Mouse (Mus musculus) adrenal gland, postnatal 25 days (tissue): Measurements from ENCODE around the gene Fam171a1. TPM values are rescaled to one million over a fixed set of nuclear protein-coding genes. Genes with fewer than 3 reads are reported as not detected.
"Not testable (repeated sequence)": the region's sequence is repeated elsewhere in the genome, so short reads cannot be mapped to it uniquely, and the experiment has no call there.

ENCODE experiments used
- DNase-seq: peaks from one replicate; pipeline ENCODE4 v3.0.0; 2021; ENCODE audit warnings: mixed read lengths
- total RNA-seq: library from RNA; stranded (reverse); gene quantifications from 2 replicates; pipeline ENCODE4 v1.2.3, GENCODE M21; 2021

Fam171a1 gene
- total RNA-seq, 1 experiment from 2014 or later: 33.6 TPM

DNA sequence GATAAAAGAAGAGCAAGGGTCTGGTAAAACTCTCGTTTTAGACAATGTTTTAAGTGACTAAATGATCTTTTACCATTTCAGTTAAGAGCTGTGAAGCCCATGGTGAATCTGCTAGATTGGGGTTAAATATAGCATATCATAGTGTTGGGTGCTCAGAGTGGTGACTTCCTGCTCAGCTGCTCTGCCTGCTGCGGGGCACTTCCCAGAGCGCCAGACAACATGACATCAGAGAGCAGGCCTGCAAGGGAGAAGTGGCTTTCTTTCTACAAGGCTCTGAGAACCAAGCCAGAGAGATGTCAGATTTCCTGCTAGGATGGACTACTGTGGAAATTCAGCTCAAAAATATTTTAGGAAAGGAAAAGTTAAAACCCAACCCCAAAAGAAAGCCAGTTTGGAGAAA lies 57.8 kb downstream of the Fam171a1 start:
- DNase-seq: no peak

DNA sequence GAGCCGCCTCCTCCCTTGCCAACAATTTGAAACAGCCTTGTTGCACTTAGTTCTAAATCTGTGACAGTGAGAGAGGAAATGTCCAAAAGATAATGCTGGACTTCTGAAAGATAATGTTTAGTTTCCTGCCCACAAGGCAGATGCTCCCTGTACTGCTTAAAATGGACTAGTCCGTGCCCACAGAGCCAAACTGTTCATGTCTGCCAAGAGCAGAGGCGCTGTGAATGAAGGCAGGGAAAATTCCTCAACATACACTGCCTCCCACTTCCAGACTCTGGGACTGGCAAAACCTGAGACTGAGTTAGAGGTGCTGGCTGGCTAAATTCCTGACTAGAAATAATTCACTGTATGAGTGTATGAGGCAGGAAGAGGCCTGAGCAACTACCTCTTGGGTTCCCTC lies 58.6 kb downstream of the Fam171a1 start:
- DNase-seq: no peak

DNA sequence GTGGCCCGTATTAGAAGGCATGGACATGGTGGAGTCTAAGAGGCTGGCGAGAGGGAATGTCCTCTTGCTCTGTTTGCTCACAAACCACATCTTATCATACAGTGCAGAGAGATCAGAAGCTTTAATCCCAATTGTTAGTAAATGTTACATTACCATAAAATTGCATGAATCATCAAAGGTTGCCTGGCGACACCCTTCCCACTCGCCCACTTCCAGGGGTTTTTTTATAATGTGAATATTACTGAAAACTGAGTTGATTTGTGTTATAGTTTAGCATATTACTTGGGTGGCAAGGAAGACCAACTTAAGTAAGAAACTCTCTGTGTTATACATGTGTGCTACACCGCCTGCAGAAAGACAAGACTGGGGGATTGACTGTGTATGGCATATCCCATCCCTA lies 60.9 kb downstream of the Fam171a1 start:
- no peak for DNase-seq

DNA sequence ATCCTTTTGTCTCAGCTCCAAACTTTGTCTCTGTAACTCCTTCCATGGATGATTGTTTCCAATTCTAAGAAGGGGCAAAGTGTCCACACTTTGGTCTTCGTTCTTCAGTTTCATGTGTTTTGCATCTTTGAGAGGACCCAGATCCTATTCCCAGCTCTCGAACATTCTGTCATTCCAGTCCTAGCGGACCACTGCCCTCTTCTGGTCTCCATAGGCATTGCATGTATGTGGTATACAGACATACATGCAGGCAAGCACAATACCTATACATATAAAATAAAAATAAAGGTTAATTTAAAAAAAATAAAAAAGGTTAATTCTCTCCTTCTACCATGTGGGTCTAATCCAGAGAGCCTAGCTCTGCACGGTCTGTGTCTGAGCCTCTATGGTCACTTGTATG lies 62.0 kb downstream of the Fam171a1 start:
- DNase-seq: not testable (repeated sequence)

DNA sequence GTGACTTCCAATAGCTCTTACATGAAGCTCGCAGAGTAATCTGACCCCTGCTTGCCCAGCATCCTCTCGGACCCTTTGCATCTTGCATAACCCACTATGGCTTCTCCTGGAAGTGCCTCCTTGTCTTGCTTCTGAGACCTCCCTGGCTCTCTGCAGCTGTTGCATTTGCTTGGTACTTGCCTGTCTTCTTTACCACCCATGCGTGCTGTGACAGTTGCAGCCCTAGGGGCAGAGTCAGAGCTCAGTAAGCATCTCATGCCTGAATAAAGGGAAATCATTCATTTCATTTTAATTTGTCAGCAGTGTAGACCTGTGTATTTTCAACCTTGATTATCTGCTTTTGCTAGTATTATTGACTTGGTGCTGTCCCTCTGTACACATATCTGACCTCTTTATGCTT lies 62.7 kb downstream of the Fam171a1 start:
- DNase-seq: no peak

DNA sequence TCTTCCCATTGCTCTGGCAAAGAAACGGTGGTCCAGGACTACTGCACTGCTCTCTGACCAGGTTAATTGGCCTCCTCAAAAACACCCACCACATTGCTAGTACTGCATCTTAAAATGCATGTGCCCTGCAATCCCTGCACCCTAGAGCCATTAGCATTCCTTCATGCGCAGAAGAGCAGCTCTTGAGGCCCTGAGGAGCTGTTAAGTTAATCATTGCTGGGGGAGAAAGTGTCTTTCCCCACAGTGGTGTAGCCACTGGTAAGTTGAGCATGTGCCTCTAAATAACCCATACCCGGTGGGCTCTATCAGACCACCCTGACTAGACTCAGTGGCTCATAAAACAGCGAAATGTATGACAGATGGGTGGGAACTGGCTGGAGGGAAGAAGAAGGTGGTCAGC lies 66.5 kb downstream of the Fam171a1 start:
- DNase-seq: no peak

DNA sequence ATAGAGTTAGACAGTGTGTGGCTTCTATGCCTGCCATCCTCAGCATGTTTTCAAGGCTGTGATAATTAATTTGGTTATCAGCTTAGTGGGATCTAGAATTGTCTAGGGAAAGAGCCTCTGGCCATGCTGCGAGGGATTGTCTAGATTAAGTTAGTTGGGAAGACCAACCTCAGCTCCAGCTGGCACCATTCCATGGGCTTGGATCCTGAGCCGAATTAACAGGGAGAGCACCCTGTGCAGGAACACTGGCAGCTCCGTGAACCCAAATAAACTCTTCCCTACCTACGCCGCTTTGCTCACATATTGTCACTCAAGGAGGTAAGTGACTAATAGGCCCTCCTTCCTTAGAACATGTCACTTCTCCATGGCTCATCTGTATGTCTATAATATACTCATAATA lies 69.6 kb downstream of the Fam171a1 start:
- no peak for DNase-seq

DNA sequence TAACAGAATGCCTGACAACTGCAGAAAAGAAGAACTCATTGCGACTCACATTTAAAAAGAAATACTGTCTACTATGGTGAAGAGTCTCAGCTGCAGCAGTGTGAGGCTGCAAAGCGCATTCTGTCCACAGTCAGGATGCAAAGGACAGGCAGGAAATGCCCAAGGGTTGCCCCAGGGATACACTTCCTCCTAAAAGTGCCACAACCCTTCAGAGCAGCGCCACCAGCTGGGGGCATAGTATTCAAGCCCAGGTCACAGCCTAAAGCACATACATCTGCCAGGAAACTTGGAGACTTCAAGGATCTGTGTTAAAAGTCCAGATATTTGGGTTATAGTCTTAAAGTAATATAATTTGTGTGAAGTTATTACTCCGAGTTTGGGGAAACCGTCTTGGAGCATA lies 71.3 kb downstream of the Fam171a1 start:
- peak; percentile 42 for DNase-seq

DNA sequence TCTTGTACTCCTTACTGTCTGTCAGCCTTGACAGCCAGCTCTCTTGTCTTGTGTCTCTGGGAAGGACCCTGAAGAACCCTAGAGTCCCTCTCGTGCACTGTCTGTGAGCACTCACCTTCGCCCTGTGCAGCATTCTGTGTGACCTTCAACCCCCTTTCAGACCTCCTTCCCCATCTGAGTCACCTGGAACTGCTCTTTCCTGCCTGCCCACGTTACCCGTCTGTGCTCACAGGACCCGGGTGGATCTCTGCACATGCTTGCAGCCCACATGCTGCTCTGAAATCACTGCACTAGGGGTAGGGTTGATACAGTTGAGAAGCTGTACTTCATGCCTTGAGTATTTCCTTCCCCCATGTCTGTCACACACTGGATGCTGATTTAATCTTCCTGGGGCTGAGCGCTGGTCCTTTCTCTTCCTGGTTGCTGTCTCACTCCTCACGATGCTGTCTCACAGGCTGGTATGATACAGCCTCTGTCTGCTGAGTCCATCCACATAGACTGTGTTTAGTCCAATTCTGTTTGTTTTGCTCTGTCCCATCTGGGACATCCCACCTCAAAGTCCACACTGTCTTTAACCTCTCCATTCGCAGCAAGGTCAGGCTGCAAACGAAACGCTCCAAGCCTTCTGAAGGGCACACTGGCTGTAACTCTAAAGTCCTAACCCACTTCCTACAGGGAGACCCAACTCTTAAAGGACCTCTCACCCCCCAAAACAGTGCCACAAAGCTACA lies 74.9 kb downstream of the Fam171a1 start:
- DNase-seq: no peak

DNA sequence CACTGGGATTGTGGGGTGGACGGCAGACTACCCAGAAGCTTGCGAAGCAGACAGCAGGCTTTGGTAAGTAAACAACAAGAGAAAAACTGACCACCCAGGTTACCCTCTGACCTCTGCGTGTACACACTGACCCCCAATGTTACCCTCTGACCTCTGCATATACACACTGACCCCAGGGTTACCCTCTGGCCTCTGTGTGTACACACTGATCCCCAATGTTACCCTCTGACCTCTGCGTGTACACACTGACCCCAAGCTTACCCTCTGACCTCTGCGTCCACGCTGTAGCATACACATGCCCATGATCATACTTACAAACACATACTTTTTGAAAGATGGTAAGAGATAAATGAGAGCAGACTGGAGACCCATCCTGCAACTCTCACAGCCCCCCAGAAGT lies 77.1 kb downstream of the Fam171a1 start:
- no peak for DNase-seq

DNA sequence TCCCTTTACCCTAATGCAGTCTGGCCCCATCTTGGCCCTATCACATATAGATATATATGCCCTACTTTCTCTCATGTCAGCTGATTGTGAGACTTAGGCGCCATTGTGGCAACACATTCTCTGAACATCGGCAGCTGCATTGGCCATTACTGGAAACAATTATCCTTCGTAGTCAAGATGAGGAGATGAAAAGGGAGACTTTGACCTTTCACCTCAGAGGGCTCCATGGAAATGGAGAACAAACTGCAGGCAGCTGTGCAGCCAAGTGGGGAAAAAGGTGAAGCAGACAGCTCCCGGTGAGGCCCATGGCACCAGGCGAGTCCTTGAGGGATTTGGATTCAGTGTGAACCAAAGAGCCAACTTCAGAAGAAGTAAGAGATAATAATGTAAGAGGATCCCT lies 81.5 kb downstream of the Fam171a1 start:
- no peak for DNase-seq

DNA sequence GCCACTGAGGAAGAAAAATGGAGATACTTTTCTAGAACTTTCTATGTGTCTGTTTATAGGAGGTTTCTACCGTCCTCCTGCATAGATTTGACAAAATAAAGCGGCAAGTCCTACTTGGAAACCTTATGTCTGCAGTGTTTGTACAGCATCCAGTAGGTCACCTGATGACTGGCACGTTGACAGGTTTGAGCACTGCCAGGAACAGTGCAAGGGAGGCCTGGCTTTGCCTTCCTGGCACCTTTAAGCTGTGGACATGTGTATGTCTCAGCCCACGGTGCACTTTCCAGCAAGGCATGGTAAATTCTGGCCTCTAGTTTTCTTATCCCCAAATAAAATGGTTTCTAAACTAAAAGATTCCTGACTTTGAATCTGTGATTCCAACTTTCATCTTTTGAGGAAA lies 86.4 kb downstream of the Fam171a1 start:
- DNase-seq: no peak

DNA sequence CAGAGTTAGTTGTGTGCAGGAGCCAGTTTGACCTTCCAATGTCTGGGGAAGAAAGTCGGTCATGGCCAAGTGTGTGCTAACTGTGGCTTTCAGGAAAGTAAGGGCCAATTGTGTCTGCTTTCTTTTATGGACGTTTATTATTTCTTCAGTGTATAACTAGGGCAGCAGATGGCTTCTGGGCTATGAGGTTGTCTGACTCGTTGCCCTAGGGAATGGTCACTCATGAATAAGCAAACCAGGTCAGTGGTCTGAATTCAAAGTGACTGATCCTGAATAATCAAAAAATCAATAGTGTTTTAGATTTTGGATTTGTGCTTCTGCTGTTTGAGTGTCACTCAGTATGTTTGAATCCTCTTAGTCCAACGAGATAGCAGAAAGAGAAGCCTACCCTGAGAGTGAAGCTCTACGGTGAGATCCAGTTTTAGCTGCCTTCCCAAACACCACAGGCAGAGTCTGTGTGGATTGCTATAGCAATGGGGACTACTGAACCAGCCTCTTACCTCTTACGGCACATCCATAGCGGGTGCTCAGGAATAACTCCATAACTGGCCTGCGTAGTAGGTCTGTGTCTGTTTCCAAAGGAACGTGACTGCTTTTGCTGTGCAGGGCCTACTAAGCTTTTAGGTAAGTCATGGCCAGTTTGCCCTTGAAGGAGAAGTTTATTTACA lies 93.1 kb downstream of the Fam171a1 start:
- DNase-seq: no peak

DNA sequence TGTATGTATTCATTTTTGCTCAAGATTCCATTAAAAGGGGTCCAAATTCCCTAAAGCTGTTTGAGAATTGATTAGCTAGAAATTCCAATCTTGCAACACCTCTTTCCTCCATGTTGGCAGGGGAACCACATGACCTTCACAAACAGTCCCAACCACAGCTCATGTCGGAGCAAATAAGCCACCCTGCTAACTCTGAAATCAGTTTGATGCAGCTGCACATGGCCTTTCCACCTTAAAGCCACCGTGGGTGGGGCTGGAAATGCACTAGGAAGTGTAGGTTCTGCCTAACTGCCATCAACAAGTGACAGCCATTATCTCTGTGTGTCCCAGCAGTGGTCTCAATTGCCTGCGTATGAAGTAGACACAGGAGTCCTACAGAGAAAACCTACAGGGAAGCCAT lies 101.5 kb downstream of the Fam171a1 start:
- no peak for DNase-seq

DNA sequence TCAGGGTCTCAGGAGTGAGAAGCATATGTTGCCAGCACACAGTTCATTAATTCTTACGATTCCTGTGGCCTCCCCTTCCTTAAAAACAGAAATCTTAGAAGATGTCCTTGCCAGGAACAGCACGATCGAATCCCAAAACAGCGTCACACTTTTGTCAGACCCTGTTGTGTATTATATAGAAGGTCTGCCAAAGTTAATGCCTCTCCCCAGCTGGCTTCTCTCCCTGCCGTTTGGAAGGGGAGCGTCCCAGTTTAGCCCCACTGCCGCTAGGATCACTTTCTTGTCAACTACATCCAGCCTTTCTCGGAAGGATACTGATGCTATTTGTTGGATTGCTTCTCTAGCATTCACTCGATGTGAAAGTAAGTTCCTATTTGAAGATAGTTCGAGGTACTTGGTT lies 102.6 kb downstream of the Fam171a1 start:
- DNase-seq: no peak

DNA sequence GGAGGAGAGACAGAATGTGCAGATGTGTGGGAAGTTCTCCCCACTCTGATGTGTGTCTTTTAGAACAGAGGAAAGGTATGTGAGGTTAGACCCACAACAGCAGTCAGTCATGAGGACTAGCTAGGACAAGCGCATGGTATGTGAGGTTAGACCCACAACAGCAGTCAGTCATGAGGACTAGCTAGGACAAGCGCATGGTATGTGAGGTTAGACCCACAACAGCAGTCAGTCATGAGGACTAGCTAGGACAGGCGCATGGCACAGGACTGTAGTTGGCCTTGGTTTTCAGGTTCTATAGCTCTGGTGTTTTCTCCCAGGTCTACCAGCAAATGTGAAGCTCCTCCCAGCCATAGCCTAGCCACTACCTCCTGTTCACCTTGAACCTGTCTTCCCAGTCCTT lies 103.6 kb downstream of the Fam171a1 start:
- not testable (repeated sequence) for DNase-seq

DNA sequence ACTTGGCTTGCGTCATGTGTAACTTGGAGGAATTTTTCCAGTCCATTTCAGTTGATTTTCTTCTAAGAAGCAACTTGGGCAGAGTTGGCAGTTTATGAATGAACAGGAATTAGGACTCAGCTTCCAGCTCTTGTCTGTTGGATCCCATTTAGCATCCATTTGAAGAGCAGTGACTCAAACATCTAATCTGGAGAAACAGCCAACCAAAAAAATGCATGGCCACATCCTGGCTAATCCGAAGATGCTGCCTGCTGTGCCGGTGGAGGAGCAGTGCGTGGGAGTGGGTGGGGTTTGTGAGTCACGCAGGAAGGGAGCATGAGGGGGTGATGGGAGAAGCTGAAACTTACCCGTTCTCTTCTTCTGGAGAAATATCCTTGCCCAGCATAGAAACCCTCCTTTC lies 104.2 kb downstream of the Fam171a1 start:
- no peak for DNase-seq

DNA sequence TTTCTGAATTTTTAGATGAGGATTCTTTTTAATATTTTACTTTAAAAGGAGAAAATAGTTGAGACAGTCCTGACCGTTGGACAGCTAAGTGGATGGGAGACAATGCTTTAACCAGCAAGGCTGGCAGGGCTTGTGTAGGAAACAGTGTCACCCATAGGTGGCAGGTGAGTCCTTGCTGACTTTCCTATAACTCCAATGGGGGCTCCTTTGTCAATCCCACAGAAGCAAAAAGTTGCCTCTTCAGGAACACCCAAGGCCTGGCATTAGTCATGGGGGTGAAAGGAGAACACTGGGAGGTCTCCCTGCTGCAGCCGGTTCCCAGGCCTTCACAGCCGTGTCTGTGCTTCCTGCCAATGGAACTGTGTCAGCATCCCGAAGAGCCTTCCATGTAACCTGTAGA lies 114.5 kb downstream of the Fam171a1 start:
- no peak for DNase-seq

DNA sequence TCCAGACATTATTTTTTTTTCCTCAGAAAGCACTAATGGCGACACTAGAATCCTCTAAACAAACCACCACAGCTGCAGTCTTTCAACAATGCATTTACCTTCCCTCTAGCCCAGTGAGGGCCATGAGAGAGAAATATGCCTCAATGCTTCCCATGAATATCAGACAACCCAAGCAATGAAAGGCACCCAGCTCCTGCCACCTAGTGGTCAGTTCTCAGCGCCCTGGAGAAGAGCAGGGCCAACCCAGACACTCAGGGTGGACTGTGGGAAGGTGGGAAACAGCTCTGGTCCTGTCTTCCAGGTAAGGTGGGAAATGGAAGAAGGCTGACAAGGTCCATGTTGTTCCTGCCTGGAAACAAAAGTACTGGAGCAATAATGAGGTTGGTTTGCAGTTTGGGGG lies 115.0 kb downstream of the Fam171a1 start:
- peak; percentile 69 for DNase-seq

DNA sequence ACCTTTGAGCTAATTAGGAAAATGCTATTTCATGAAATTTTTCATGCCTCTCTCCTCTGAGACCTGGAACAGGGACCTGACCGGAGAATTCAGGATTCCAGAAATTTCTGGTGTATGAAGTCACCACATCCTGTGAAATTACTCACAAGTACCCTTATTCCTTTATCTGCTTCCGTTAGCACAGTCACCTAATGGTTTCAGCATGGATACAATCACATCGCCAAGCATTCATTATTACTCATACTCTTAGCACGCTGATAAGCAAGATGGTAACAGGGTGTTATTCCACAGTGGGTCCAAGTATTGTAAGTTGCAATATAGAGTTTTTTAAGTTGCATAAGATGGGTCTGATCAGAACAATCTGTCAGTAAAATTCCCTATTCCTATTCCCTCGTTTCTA lies 125.2 kb downstream of the Fam171a1 start:
- DNase-seq: no peak

DNA sequence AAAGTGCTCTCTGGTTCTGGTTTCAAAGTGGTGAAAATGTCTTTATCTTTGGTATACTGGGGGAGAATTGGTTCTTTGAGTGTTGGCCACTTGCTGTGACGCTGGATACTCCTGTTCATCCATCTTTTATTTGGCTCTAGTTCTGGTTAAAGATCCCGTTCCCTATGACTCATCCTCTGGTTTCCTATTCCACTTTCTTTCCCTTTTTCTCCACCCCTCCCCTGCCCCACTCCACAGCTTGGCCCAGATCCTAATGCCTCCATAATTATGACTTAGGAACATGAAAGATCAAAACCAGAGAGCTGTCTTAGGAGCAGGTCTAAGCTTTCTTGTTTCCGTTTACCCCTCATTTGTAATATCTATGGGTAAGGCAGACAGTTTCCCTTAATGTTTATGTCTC lies 130.2 kb downstream of the Fam171a1 start:
- DNase-seq: no peak

DNA sequence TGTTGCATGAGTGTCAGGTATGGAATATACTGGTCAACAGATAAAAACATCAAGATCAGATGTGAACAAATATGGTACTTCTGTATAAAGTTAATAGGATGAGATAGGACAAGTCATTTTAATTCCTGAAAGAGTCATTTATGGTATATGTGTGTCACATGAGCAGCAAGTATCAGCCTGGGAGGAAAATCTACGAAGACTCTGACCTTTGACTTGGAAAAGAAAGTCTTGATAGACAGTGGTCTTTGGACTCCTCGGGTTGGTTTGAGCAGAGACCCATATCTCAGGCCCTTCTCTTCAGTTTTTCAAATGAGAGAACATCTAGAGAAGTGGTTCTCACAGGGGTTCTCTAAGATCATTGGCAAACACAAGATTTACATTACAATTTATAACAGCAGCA lies 137.3 kb downstream of the Fam171a1 start:
- no peak for DNase-seq

DNA sequence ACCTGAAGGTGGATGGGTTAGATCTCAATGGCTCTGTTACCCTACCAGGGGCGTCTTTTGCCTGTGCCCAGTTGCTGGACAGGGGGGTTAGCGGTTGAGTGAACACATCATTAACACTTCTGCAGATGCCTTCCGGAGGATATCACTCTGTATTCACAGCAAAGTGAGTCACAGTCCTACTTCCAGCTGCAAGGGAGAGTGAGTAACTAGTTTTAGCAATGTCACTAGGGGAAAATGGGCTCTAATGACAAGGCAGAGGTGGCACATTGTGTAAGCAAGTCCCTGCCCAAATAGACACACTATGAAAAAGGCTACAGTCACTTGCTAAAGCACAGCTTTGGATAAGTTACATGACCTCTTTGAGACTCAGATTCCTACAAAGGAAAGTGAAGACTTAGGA lies 152.4 kb downstream of the Fam171a1 start:
- no peak for DNase-seq

DNA sequence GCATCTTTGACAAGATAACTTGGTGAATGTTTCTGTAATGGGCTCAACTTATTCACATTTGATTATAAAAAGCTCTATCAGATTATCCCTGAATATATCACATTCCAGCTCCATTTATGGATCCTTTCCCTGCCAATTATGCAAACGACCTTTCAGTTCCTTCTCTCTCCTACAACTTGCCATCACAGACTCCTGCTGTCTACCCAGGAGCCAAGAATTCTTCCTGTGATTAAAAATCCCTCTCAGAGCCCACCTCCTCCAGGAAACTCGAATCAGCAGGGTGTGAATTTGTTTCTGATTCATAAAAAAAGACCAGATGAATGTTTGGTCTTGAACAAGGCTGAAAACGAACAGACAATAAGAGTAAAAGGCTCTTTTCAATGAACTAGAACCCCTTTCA lies 153.9 kb downstream of the Fam171a1 start:
- no peak for DNase-seq
